Mouse (Mus musculus): ENCODE measurements at regions not wholly inside any gene's neighbourhood (a gene's known extent, or its start where the extent isn't known, plus 50 kb on each side); places are given as distances from the start of the nearest gene placed in this dataset.

GRCm38 (mm10) chr10:120587179-120587578 lies 110.9 kb upstream of the Hmga2 start:
- TF ChIP-seq CTCF (IDR thresholded peaks at IDR 0.05; ENCODE audit: insufficient read depth, low read depth, low read length) (no peak), POLR2A (IDR thresholded peaks at IDR 0.05; ENCODE audit: insufficient read depth, low read depth, low read length) (no peak)

All from olfactory bulb, adult 2 months (tissue).